Mouse (Mus musculus): Measurements from ENCODE around the gene Itm2b. TPM values are rescaled to one million over a fixed set of nuclear protein-coding genes. Genes with fewer than 3 reads are reported as not detected.

The Itm2b gene
- polyA plus RNA-seq, 1 experiment = 150 TPM

DNA sequence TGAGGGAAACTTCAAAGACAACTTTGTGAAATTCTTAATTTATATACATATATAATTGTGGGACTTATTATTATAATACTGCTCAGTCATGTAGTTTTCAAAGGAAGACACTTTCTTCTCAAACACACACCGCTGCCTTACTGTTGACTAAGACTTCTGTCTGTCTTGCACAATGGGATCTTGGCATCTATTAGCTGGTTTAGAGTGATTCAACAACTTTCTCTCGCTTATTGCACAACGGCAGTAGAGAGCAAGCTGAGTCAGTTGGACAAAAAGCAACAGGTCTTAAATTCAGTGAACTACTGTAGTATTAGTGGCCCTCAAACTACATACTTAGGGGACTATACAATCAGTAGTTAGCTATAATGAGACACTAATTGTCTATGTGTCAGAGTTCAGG is 25.0 kb upstream of the Itm2b start:
- Histone ChIP-seq H3K4me3 (ENCODE audit: low read depth, low read length) (no peak overlapping the region), H3K4me1 (ENCODE audit: control insufficient read depth, insufficient read depth, low read length) (no peaks in the 10 kb centered on the region), H3K27me3 (ENCODE audit: control insufficient read depth, insufficient read depth, low read length, poor library complexity, severe bottlenecking) (no peaks in the 10 kb centered on the region), H3K27ac (ENCODE audit: insufficient read depth, low read length) (no peak overlapping the region), H3K9me3 (replicated peaks; ENCODE audit: control insufficient read depth, insufficient read depth, low read length, poor library complexity, severe bottlenecking) (no peaks in the 10 kb centered on the region), H3K36me3 (ENCODE audit: control insufficient read depth, insufficient read depth, low read length, poor library complexity, severe bottlenecking) (no peaks in the 10 kb centered on the region), H3K9ac (ENCODE audit: low read depth, poor library complexity, severe bottlenecking) (no peak overlapping the region)
- TF ChIP-seq POLR2A (IDR thresholded peaks at IDR 0.05; ENCODE audit: insufficient read depth, low read length) (no peak), EP300 (IDR thresholded peaks at IDR 0.05; ENCODE audit: insufficient read depth, low read depth, low read length) (no peak), CTCF (IDR thresholded peaks at IDR 0.05; ENCODE audit: low read depth, low read length) (no peak)

DNA sequence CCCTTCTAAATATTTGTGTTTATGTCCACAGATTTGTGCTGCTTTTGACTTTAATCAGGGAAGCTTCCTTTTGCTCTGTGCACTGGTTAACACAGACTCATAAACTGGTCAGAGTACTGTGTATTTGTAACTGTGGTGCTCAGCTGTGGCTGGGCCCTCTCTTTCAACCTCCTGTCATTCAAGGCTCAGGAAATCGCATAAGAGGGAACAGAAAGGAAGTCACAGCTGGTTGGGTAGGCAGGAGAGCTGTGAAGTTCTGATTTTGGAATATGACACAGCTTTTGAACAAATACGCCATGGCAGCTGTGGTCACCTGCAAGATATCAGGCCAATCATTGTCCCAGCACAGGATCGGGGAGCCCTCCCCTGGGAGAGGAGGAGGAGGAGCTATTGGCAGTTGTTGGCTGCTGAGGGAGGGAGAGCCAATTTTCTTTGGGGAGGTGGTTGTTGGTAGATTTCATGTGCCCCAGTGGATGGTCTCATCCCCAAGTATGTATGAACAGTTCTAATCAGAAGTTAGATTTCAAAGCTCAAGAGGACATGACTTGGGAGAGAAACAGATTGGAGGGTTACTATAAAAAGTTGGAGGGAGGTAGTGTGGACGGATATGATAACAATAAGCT is 23.2 kb upstream of the Itm2b start:
- H3K4me3 ChIP-seq (ENCODE audit: low read depth, low read length) = no peak overlapping the region
- H3K27ac ChIP-seq (ENCODE audit: insufficient read depth, low read length) = no peak overlapping the region
- no peak for TF ChIP-seq CTCF (IDR thresholded peaks at IDR 0.05; ENCODE audit: low read depth, low read length)
- TF ChIP-seq EP300 (IDR thresholded peaks at IDR 0.05; ENCODE audit: insufficient read depth, low read depth, low read length) = no peak
- TF ChIP-seq POLR2A (IDR thresholded peaks at IDR 0.05; ENCODE audit: insufficient read depth, low read length) = no peak
- H3K9ac ChIP-seq (ENCODE audit: low read depth, poor library complexity, severe bottlenecking) = no peak overlapping the region
- H3K27me3 ChIP-seq (ENCODE audit: control insufficient read depth, insufficient read depth, low read length, poor library complexity, severe bottlenecking) = no peaks in the 10 kb centered on the region
- H3K4me1 ChIP-seq (ENCODE audit: control insufficient read depth, insufficient read depth, low read length) = no peaks in the 10 kb centered on the region
- no peaks in the 10 kb centered on the region for H3K36me3 ChIP-seq (ENCODE audit: control insufficient read depth, insufficient read depth, low read length, poor library complexity, severe bottlenecking)
- H3K9me3 ChIP-seq (replicated peaks; ENCODE audit: control insufficient read depth, insufficient read depth, low read length, poor library complexity, severe bottlenecking) = no peaks in the 10 kb centered on the region

DNA sequence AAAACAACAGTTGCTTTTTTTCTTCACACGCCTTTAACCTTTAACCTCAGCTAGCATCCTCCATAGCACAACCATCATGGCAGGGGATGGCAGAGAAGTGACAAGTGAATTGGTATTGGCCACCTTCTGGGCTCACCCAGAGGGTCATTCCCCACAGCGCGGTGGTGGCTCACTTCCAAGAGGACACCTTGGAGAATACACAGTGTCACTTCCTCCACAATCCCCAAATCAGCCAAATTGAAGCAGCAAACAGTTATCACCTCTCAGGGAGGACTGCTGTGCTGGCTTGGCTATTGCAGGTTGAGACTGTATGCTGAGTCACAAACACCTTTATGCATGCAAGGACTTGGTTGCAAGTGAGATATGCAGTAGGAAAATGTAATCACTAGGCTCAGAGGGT is 18.9 kb upstream of the Itm2b start:
- Histone ChIP-seq H3K9ac (ENCODE audit: low read depth, poor library complexity, severe bottlenecking) (no peak overlapping the region), H3K27me3 (ENCODE audit: control insufficient read depth, insufficient read depth, low read length, poor library complexity, severe bottlenecking) (no peaks in the 10 kb centered on the region), H3K9me3 (replicated peaks; ENCODE audit: control insufficient read depth, insufficient read depth, low read length, poor library complexity, severe bottlenecking) (peaks cover 8% of the 10 kb centered on the region), H3K27ac (ENCODE audit: insufficient read depth, low read length) (no peak overlapping the region), H3K4me1 (ENCODE audit: control insufficient read depth, insufficient read depth, low read length) (no peaks in the 10 kb centered on the region), H3K4me3 (ENCODE audit: low read depth, low read length) (no peak overlapping the region), H3K36me3 (ENCODE audit: control insufficient read depth, insufficient read depth, low read length, poor library complexity, severe bottlenecking) (no peaks in the 10 kb centered on the region)
- no peak for TF ChIP-seq POLR2A (IDR thresholded peaks at IDR 0.05; ENCODE audit: insufficient read depth, low read length)
- no peak for TF ChIP-seq CTCF (IDR thresholded peaks at IDR 0.05; ENCODE audit: low read depth, low read length)
- TF ChIP-seq EP300 (IDR thresholded peaks at IDR 0.05; ENCODE audit: insufficient read depth, low read depth, low read length) = no peak

DNA sequence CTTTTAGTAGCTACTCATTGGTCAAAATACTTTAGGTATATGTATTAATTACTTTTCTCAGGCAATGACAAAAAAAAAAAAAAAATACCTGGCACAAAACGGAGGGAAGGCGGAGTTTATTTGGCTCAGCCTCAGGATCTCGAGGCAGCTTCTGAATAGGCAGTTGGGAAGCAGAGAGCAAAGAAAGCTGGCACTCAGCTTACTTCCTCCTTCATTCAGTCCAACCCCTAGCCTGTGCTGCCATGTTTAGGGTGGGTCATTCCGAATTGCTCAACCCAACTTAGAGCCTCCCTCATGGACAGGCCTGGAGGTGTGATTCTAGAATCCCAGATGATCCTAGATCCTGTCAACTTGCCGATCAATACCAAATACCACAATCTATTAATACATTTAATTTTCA is 18.3 kb upstream of the Itm2b start:
- H3K4me1 ChIP-seq (ENCODE audit: control insufficient read depth, insufficient read depth, low read length) = no peaks in the 10 kb centered on the region
- no peak overlapping the region for H3K27ac ChIP-seq (ENCODE audit: insufficient read depth, low read length)
- H3K36me3 ChIP-seq (ENCODE audit: control insufficient read depth, insufficient read depth, low read length, poor library complexity, severe bottlenecking) = no peaks in the 10 kb centered on the region
- no peak for TF ChIP-seq CTCF (IDR thresholded peaks at IDR 0.05; ENCODE audit: low read depth, low read length)
- no peak for TF ChIP-seq POLR2A (IDR thresholded peaks at IDR 0.05; ENCODE audit: insufficient read depth, low read length)
- TF ChIP-seq EP300 (IDR thresholded peaks at IDR 0.05; ENCODE audit: insufficient read depth, low read depth, low read length) = no peak
- no peaks in the 10 kb centered on the region for H3K27me3 ChIP-seq (ENCODE audit: control insufficient read depth, insufficient read depth, low read length, poor library complexity, severe bottlenecking)
- H3K9me3 ChIP-seq (replicated peaks; ENCODE audit: control insufficient read depth, insufficient read depth, low read length, poor library complexity, severe bottlenecking) = peaks cover 8% of the 10 kb centered on the region
- H3K4me3 ChIP-seq (ENCODE audit: low read depth, low read length) = no peak overlapping the region
- H3K9ac ChIP-seq (ENCODE audit: low read depth, poor library complexity, severe bottlenecking) = no peak overlapping the region

DNA sequence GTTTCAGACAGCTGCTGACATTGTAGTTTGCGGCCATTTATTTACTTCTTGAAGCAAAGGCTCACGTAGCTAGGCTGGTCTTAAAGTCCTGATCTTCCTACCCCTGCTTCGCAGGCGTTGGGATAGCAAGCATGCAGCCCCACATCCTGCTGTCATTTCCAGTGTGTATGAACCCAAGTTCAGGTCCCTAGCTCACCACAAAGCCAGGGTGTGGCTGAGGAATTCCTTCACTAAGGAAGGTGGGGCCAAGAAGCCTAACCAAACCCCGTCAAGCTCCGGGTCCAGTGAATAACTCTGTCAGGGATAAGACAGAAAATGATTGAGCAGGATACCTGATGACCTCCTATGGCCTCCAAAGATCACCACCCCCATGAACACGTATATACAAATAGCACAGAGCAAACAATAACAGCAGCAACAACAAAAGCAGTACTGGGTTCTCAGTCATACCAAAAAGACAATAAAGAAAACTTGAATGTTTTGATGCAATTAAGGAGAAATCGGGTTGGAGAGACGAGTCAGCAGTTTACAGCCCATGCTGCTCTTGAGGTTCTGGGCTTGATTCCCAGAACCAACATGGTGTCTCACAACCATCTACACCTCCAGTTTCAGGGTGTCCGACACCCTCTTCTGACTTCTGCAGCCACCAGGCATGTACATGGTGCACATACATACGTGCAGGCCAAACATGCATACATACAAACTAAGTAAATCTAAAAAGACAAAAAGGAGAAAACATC is 17.4 kb upstream of the Itm2b start:
- H3K4me1 ChIP-seq (ENCODE audit: control insufficient read depth, insufficient read depth, low read length) = no peaks in the 10 kb centered on the region
- no peak for TF ChIP-seq POLR2A (IDR thresholded peaks at IDR 0.05; ENCODE audit: insufficient read depth, low read length)
- TF ChIP-seq EP300 (IDR thresholded peaks at IDR 0.05; ENCODE audit: insufficient read depth, low read depth, low read length) = no peak
- no peak for TF ChIP-seq CTCF (IDR thresholded peaks at IDR 0.05; ENCODE audit: low read depth, low read length)
- no peak overlapping the region for H3K4me3 ChIP-seq (ENCODE audit: low read depth, low read length)
- H3K9me3 ChIP-seq (replicated peaks; ENCODE audit: control insufficient read depth, insufficient read depth, low read length, poor library complexity, severe bottlenecking) = peaks cover 8% of the 10 kb centered on the region
- no peak overlapping the region for H3K9ac ChIP-seq (ENCODE audit: low read depth, poor library complexity, severe bottlenecking)
- H3K27me3 ChIP-seq (ENCODE audit: control insufficient read depth, insufficient read depth, low read length, poor library complexity, severe bottlenecking) = no peaks in the 10 kb centered on the region
- no peak overlapping the region for H3K27ac ChIP-seq (ENCODE audit: insufficient read depth, low read length)
- H3K36me3 ChIP-seq (ENCODE audit: control insufficient read depth, insufficient read depth, low read length, poor library complexity, severe bottlenecking) = no peaks in the 10 kb centered on the region

DNA sequence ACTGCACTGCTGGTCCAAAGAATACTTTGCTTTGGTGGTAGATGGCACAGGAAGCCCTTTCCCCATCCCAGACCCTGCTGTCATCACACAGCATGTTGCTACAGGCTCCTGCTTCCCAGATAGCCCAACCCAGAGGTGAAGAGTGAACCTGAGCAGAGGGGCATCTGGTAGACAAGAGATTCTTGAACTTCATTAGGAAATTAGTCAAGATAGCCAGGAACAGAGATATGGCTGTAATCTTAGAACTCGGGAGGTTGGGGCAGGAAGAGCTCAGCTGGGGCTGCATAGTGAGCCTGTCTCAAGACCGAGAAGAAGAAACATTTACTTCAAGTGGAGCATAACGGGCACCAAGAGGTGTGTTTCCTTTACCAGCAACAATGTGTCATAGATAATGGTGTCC is 16.3 kb upstream of the Itm2b start:
- H3K27ac ChIP-seq (ENCODE audit: insufficient read depth, low read length) = no peak overlapping the region
- H3K4me3 ChIP-seq (ENCODE audit: low read depth, low read length) = no peak overlapping the region
- no peaks in the 10 kb centered on the region for H3K27me3 ChIP-seq (ENCODE audit: control insufficient read depth, insufficient read depth, low read length, poor library complexity, severe bottlenecking)
- TF ChIP-seq CTCF (IDR thresholded peaks at IDR 0.05; ENCODE audit: low read depth, low read length) = no peak
- no peak for TF ChIP-seq EP300 (IDR thresholded peaks at IDR 0.05; ENCODE audit: insufficient read depth, low read depth, low read length)
- no peak for TF ChIP-seq POLR2A (IDR thresholded peaks at IDR 0.05; ENCODE audit: insufficient read depth, low read length)
- H3K9ac ChIP-seq (ENCODE audit: low read depth, poor library complexity, severe bottlenecking) = no peak overlapping the region
- H3K36me3 ChIP-seq (ENCODE audit: control insufficient read depth, insufficient read depth, low read length, poor library complexity, severe bottlenecking) = no peaks in the 10 kb centered on the region
- peaks cover 8% of the 10 kb centered on the region for H3K9me3 ChIP-seq (replicated peaks; ENCODE audit: control insufficient read depth, insufficient read depth, low read length, poor library complexity, severe bottlenecking)
- H3K4me1 ChIP-seq (ENCODE audit: control insufficient read depth, insufficient read depth, low read length) = no peaks in the 10 kb centered on the region

All from ES-Bruce4 (cell line).